Mouse (Mus musculus) urinary bladder, postnatal 14 days (tissue): ENCODE data around the gene Dlgap5.

Source experiments
- DNase-seq: peaks from one replicate; pipeline ENCODE4 v3.0.0; 2021; ENCODE audit warnings: low spot score

The Dlgap5 gene

DNA sequence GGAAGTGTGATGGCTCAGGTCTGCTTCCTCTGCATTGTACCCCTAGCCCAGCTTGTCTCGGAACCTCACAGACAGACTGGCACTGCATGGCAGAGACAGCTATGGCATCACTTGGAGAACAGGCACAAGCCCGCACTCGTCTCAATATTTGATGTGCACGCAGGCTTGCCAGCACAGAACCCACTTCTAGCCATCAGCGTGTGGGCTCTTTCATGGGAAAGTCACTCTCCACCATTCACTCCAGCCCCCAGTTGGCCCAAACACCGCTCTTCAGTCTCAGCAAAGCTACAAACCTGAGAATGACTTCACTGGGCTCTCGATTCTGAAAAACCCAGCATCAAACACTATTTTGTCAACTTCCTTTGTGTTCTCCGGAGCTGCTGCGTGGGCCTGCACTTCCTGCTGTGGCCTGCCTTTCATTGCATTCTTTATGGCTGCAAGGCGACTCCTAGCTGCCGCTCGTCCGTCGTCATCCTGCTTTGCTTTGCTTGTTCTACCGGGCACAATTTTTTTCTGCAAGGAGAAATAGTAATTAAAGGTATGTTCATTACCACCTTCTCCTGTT lies 22.7 kb downstream of the Dlgap5 start:
- no peak for DNase-seq

DNA sequence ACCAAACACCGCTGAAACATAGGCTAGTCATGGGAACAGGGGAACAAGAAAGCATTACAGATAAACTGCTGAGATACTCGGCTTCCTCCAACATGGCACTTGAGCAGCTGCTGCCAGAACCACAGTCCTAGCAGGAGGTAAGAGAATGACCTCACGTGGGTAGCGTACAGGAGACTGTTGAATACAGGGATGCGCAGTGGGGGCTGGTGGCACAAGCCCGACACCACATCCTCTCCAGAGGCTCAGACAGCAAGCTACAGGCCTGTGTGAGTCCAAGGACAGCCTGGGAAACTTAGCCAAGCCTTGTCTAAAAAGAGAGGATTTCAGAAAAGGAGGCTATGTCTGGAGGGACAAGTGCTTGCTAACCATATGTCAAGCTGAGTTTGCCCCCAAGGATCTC lies 23.2 kb downstream of the Dlgap5 start:
- DNase-seq = no peak

DNA sequence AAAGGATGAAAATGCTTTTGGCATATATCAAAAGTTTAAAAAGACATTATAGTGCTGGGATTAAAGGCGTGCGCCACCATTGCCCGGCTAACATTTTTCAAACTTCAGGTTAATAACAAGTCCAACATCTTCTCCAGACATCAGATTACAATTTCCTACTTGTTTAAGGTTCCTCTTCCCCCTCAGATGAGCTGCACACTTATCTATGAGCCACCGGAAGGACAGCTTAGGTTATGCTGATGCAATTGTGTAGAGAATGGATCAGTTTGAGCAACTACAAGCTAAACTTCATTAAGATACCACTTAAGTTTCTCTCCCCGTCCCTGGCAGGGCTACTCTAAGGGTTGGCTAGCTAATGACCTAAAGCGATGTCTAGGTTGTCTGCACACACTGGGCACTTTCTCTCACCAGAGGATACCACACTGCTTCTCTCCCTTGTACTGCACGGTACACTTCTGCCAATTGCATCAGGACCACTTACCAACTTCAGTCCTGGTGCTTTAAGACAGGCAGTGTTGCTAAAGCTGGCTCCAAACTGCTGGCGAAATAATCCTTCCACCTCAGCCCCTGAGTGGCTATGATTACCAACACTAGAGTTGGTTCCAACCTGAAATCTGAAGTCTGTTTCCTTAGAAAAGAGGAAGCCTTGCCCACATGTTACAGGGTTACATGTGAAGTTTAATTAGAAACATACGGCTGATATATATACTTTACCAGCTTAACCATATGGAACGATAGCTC lies 24.7 kb downstream of the Dlgap5 start:
- DNase-seq = no peak

DNA sequence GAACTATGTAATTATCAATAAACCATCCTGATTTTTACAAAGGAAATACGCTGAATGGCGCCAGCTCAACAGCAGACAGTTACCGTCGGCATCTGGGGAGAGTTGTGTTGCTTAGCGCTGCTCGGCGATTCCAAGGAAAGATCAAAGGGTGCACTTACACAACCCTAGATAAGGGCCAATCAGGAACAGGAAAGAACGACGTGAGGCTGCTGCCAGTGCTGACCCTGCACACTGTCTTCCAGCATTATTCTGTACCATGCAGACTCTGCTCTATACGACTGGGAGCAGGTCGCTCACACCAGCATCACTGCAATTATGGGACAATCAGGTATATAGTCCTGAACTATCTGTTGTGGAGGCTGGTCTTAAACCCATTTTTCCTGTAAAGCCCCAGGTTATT lies 32.1 kb downstream of the Dlgap5 start:
- DNase-seq = no peak

DNA sequence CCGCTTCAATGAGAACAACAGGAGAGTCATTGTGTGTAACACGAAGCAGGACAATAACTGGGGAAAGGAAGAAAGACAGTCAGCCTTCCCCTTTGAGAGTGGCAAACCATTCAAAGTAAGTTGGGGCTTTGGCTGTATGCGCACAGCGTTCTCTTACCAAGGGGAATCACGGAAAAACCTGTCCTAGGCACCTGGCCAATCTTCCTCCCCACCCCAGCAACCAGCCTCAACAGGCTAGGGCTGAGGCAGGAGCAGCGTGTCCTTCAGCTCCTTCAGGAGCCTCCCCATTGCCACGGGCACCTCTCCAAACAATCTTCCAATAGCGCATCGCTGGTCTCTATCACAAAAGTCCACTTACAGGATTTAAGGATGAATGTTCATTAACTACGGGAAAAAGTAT lies 33.6 kb downstream of the Dlgap5 start:
- peak; percentile 60 for DNase-seq

DNA sequence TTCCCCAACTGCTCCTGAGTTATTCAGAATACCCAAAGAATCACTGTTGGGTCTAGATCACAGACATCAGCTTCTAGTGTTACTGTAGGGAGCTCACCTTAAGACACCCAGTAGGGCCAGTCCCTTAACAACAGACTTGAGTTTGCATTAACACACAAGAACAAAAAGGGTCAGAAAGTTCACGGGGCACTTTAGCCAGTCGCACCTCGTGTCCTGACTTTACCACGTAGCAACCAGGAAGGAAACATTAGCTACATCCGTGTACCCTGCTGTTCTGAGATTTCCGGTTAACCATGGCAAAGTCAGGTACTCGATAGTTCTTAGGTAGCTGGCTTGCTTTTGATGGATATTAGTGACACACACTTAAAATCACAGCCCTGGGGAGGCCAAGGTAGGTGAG lies 34.3 kb downstream of the Dlgap5 start:
- DNase-seq = no peak

DNA sequence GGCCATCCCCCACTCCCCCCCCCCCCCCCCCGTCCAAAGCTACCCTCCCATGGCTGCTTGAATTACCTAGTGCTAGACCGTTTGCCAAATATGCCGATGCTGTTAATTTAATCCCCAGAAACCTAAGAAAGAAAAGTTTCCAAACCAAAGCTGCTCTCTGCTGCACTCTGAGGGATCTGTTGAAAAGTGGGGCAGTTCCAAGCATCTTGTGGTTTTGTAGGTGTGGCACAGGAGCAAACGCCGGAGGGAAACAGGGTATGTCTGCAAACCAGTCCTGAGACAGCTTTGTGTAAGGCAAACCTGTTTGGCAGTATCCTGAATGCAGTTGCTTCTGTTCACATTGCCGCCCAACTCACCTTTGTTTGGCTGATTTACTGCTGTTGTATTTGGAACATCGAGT lies 39.9 kb downstream of the Dlgap5 start:
- peak; percentile 46 for DNase-seq

DNA sequence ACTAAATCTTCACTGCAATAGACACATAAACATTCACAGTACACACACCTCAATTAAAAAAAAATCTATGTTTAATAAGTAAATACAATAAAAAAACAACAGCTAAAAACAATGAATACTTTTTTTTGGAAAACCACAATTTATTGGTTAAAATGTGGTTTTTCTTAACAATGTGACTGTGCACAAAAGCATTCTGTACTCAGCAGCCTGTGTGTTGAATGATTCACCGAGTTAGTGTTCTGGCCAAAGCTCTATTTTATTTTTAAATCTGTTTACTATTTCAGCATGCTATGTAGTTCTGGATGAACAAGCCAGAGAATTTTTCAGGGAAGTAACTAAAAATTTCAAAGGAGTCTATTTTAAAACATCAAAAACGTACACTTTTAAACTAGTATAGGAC lies 41.7 kb downstream of the Dlgap5 start:
- DNase-seq = no peak

DNA sequence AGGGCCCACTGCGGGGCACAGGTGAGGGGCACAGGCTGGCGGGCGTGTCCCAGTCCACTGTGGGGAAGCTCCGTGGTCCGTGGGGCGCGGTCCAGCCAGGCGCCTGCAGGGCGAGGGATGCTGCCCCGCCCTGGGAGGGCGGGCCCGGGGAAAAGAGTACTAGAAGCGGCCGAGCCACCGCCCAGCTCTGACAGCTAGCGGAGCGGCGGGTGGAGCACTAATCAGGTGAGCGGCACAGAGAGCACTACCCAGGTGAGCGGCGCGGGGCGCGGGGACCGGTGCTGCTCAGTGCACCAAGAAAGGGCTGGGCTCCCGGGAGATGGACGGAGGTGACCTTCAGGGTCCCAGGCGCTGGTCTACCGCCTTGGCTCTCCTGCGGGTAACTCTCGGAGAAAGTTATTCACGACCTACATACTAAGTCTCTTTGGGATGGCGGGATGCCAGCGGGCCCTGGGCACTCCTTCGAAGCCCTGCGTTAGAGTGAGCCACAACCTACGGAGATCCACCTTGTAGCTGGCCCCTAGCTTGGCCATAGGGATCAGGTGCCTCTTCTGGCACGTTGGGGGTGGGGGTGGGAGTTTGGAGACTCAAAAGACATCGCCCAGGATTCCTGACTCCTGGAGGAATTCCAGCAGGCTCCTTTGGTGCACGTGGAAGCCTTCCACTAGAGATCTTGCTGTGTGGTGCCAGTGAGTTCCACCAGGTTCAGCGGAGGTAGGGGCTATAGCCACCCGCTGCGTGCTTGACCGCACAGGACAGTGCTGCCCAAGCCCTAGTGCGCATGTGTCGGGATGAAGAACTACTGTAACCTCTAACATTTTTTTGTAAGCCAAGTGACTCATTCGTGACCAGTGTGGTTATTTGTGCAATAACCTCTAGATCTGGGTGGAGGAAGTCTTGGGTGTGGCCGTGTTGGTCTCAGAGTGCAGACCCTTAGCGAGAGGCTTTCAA lies 44.2 kb downstream of the Dlgap5 start:
- peak; percentile 80 for DNase-seq

DNA sequence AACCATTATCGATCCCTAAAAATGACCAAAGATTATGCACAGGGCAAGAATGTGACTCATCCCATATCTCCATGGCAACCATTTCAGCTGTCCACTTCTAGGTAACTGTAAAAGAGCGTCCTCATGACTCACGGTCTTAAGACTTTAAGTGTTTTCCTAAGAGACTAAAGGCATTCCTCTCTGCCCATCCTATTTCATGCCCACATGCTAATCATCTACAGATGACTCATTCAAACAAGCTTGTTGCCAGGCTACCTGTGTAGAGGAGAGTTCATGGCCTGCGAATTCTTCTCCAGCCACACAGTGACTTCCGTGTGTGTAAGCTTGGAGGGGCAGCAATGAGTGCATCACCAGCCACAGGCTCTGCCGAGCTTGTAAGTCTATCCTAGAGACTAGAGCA lies 46.5 kb downstream of the Dlgap5 start:
- peak; percentile 63 for DNase-seq

DNA sequence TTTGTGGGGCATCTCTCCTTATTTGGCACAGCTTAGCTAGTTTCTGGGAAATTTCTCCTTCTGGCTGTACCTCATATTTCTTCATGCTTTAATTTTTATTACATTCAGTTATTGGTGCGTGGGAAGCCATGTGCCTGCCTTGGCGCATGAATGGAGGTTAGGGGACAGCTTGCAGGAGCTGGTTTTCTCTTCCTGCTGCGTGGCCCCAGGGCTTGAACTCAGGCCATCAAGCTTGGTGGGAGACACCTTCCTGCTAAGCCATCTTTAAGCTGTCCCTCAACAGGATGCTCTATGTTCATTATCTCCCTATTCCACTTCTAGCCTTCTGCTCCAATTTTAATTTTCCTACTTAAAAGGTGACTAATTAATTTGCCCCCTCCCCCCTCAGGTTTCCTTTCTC lies 47.4 kb downstream of the Dlgap5 start:
- no peak for DNase-seq

DNA sequence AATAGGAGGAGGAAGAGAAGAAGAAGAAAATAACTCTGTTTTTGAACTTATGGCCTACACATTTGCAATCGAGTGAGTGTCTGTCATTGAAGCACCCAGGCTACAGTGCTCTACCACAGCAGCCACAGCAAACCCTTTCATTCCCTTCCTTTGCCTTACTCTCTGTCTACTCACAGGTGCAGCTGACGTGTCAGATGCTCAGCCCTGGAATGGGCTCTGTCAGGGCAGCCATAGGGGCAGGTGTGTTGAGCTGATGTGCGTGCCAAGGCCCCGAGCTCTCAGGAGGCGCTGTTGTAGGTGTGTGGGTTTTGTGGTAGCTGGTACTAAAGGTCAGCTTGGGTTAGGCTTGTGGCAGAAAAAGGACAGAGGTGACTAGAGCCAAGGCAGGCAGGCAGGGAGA lies 48.5 kb downstream of the Dlgap5 start:
- DNase-seq = no peak

DNA sequence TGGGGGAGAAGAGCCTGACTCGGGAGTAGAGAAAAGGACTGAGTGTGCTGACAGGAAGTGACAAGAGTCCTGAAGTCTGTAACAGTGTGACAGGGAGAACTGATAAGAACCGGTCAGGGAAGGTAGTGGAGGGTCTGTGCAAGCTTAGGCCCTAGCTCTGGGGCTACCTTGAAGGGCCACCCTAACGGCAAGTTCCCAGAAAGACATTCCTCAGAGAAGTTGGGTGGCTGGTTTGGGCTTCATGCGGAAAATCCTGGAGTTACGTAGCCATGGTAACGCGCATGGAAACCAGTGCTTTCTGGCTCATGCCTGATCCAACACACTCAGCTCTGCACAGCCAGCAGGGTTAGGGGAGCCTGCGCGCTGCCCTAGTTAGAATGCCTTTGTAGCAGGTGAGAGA lies 50.7 kb downstream of the Dlgap5 start, which contains the start of gene Lgals3:
Gene Lgals3 (plus strand): TSS at position 291 of the 400 bp plus-strand sequence.
- peak; percentile 53 for DNase-seq

DNA sequence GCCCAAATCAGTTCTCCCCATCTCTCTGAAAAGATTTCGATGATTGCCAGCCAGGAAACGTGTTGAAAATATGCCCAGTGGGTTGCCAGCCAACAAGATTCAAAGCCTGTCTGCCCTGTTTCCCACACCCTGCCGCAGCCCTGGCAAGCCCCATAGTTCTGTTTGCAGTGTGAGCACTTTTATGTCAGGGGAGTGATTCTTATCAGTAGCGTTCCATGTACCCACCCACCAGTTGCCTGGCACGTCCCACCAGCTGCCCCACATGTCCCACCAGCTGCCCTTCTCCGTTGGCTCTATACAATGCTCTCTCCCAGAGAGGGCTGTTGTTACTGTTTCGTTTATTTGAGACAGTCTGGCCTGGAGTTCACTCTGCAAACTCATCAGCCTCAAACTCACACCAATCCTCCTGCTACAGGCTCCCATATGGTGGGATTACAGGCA lies 51.3 kb downstream of the Dlgap5 start:
- peak; percentile 78 for DNase-seq

DNA sequence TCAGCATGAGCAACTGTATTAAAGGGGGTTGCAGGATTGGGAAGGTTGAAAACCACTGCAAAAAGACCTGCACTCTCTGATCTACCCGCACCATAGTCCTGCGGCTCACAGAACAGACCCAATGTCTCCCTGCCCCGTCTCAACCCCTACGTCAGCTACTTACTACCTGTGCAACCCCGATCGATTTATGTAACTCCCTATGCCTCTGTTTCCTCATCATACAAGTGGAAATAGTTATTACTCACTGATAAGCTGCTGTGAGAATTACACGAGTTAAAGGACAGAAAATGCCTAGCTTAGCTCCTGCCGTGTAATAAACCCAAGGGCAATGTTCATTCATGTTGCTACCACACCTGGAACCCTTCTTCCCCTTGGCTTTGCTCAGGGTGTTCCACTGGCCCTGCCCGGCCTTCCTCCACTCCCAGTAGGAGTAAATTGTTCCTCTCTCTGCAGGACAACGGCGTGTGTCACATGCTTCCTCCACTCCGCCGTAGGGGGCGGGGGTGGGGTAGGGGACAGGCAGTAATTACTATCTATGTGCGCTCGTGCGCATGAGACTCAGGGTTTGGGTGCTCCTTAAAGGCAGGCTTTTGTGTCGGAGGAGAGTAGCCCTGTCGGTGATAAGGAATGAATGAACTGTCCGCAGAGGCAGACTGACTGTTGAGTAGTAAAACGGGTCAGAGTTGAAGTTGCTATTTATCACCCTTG lies 53.3 kb downstream of the Dlgap5 start:
- peak; percentile 51 for DNase-seq

DNA sequence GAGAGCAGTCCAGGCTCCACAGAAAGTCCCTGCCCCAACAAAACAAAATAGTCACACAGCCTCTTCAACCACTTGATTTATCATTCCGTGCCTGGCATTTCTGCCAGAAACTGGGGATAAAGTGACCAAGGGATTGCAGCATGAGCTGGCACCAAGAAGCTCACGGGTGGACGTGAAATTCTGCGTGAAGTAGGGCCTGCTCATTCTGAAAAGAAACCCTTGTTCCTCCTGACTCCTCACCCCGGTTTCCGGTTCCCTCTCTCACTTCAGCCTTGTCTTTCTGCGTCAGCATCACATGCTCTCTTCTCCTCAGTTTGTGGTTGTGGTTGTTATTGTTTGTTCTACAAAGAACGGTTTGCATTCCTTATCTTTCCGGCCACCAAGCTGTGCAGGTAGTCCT lies 56.3 kb downstream of the Dlgap5 start:
- DNase-seq = no peak

DNA sequence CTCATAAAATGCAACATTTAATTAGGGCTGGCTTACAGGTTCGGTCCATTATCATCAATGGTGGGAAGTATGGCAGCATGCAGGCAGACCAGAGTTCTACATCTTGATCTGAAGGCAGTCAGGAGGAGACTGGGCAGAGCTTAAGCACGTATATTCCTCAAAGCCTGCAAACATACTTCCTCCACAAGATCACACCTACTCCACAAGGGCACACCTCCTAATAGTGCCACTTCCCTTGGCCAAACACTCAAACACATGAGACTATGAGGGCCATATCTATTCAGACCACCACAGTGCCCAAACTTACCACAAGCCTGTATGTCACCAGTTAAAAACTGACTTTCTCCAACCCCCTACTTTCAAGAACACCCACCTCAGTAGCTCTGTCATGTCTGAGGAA lies 56.8 kb downstream of the Dlgap5 start:
- no peak for DNase-seq

DNA sequence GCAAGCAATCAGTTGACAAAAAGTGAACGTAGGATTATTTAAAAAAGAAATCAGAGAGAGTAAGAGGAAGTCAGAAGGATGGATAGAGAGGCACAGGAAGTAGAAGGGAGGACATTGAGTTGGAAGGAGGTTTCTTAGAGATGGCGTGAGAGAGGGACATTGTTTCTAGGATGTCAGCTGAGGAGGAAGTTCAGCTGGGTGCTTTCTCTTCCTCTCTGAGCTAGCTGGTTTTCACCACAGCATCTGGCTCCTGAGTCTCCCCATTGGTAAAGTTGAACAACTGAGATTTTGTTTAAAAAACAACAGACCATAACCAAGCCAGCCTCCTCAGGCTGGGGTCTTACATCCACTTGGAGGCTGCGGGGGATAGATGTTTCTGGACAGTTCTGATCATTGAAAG lies 58.6 kb downstream of the Dlgap5 start:
- no peak for DNase-seq

DNA sequence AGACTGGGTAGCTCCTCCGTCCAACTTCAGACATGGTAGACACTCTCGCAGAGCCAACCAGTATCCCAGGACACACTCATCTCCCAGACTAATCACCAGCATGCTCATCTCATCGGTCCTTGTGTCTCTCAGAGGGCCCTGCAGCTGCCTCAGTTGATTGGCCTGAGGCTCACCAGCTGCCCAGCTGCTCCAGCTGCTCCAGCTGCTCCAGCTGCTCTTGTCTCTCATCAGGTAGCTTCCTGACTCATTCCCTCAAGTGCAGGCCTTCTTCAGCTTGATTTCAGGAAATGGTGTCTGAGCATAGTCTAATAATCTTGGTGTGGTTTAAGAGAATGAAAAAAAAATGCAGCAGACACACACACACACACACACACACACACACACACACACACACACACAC lies 61.6 kb downstream of the Dlgap5 start:
- no peak for DNase-seq

DNA sequence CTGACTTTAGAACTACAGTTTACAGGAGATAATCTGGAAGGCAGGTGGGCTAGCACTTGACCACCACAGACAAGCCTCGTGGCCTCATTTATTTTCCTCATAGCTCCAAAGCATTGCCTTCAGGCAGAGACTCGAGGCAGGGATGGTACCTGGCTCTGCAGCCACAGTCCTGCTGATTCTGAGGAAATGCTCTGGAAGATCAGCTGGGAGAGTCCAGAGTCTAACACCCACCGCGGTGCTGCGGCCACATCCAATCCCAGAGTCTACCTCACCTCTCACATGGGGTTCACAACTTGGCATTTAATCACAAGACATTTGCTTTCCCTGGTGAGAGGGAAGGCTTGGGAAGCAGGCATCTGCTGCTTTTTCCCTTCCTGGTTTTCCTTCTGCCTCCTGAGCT lies 63.3 kb downstream of the Dlgap5 start:
- DNase-seq = no peak

DNA sequence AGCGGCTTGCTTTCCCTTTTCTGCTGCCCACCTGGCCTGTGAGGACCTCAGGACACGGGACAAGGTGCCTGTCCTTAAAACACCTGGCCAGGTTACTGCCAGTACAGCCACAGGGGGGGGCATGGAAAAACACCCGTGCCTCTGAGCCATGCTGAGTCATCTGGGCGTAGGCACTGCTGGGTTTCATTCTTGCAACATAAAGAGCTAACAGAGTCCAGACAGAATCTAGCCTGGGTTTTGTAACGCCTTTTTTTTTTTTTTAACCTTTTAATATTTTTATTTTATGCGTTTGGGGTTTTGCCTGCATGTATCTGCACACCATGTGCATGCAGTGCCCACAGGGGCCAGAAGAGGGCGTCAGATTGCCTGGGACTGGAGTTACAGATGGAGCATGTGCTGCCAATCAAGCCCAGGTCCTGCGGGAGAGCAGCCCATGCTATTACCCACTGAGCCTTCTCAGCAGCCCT lies 64.1 kb downstream of the Dlgap5 start:
- DNase-seq = peak; percentile 78

DNA sequence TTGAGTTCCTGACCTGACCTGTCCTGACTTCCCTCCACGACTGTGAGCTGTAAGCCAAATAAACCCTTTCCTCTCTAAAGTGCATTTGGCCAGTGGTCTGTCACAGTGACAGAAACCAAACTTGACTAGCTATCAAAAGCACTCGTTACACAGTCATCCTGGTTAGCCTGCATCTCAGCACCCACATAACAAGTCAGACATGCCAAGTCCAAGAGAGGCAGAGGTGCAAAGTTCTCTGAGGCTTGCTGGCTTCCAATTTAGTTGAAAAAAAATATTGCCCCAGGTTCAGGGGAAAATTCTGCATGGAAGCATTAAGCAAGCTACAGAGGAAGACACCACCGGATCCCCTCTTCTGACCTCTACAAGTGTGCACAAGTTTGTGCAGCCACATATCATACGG lies 65.0 kb downstream of the Dlgap5 start:
- DNase-seq = no peak
